Mouse (Mus musculus) heart, adult 2 months (tissue): Measurements from ENCODE around the gene Slamf8. TPM values are rescaled to one million over a fixed set of nuclear protein-coding genes. Genes with fewer than 3 reads are reported as not detected.

Source experiments
- DNase-seq, 2 experiments: peaks; one replicate each; pipeline ENCODE4 v3.0.0; 2021
- H3K27ac ChIP-seq: fragments of 200-600 bp; 2 replicates; pipeline ENCODE4 v1.8.1; 2022
- H3K27me3 ChIP-seq: fragments of 200-500 bp; 2 replicates; pipeline ENCODE4 v1.6.1; 2012; ENCODE audit warnings: mild to moderate bottlenecking, low read length, inconsistent platforms, mixed read lengths; ENCODE audit not compliant: control insufficient read depth, insufficient read depth
- H3K36me3 ChIP-seq: fragments of 200-500 bp; 2 replicates; pipeline ENCODE4 v1.6.1; 2012; ENCODE audit warnings: low read length, inconsistent platforms; ENCODE audit not compliant: control insufficient read depth, insufficient read depth
- H3K4me1 ChIP-seq: fragments of 200-500 bp; 2 replicates; pipeline ENCODE4 v1.6.1; 2011; ENCODE audit warnings: low read length; ENCODE audit not compliant: control insufficient read depth, insufficient read depth
- H3K4me3 ChIP-seq: fragments of 200-600 bp; 2 replicates; pipeline ENCODE4 v1.8.1; 2022
- H3K79me2 ChIP-seq: fragments of 200-500 bp; replicated peaks from 2 replicates; pipeline ENCODE4 v1.6.1; 2012; ENCODE audit warnings: mild to moderate bottlenecking, inconsistent platforms, low read length, moderate library complexity, mixed read lengths; ENCODE audit not compliant: control insufficient read depth, insufficient read depth
- H3K9ac ChIP-seq: fragments of 200-500 bp; 2 replicates; pipeline ENCODE4 v1.6.1; 2012; ENCODE audit warnings: low read depth, mild to moderate bottlenecking, control low read depth, inconsistent platforms, low read length, mixed read lengths
- CTCF ChIP-seq: fragments of 200-600 bp; IDR thresholded peaks from 2 replicates; pipeline ENCODE4 v1.8.1; 2022; ENCODE audit warnings: antibody characterized with exemption, mild to moderate bottlenecking, moderate library complexity
- EP300 ChIP-seq: fragments of 200-500 bp; IDR thresholded peaks from 2 replicates; pipeline ENCODE4 v1.6.1; 2011; ENCODE audit warnings: low read depth, low read length, control low read depth; ENCODE audit not compliant: insufficient read depth
- POLR2A ChIP-seq: fragments of 200-500 bp; IDR thresholded peaks from 2 replicates; pipeline ENCODE4 v1.6.1; 2011; ENCODE audit warnings: mild to moderate bottlenecking, low read depth, low read length, control low read depth; ENCODE audit not compliant: insufficient read depth
- WGBS: fragments of 180-500 bp; shearing (Covaris S2); methylation state at CpG from one replicate; pipeline ENCODE4 v1.1.7; 2018; 5-methylcytosine and 5-hydroxymethylcytosine counted together
- intact Hi-C: fragments of 180-260 bp; cut with DNase I; formaldehyde crosslinking; loops from one replicate; pipeline ENCODE4 v1.15.1; 2025
- polyA plus RNA-seq: library from polyadenylated mRNA; depleted of rRNA; stranded (reverse); fragments of >200 nt; gene quantifications from 2 replicates; pipeline ENCODE4 v1.2.3, GENCODE M21; 2012
- total RNA-seq, 2 experiments: library from RNA; stranded (reverse); gene quantifications; 2 replicates each; pipeline ENCODE4 v1.2.3; 2021

Gene Slamf8
- total and polyA plus RNA-seq, 3 experiments: 0.30 to 1.3 (median 0.34) TPM

- Histone ChIP-seq H3K9ac (no peak overlapping the region), H3K4me3 (no peak overlapping the region), H3K27me3 (no peaks in the 10 kb centered on the region), H3K79me2 (no peaks in the 10 kb centered on the region), H3K27ac (no peak overlapping the region), H3K4me1 (peaks cover 4% of the 10 kb centered on the region), H3K36me3 (no peaks in the 10 kb centered on the region)
- DNase-seq: no peak
- intact Hi-C loops: no loop called here
- TF ChIP-seq CTCF: no peak
- no peak for TF ChIP-seq POLR2A
- TF ChIP-seq EP300: no peak
- WGBS: 73% methylated on average over 3 of the region's 3 CpGs
Observed at GRCm38 (mm10) chr1:172593321-172593720, 3.0 kb upstream of the Slamf8 start.

- H3K36me3 ChIP-seq: no peaks in the 10 kb centered on the region
- intact Hi-C loops: no loop called here
- H3K4me3 ChIP-seq: no peak overlapping the region
- H3K79me2 ChIP-seq: no peaks in the 10 kb centered on the region
- no peak overlapping the region for H3K9ac ChIP-seq
- no peaks in the 10 kb centered on the region for H3K27me3 ChIP-seq
- DNase-seq: no peak
- TF ChIP-seq CTCF (no peak), EP300 (no peak), POLR2A (no peak)
- H3K4me1 ChIP-seq: peaks cover 5% of the 10 kb centered on the region
- H3K27ac ChIP-seq: no peak overlapping the region
- WGBS: 35% methylated on average over 26 of the region's 26 CpGs
Observed at GRCm38 (mm10) chr1:172585612-172586567, 4.5 kb downstream of the Slamf8 start.

GRCm38 (mm10) chr1:172585026-172585425 is 5.3 kb downstream of the Slamf8 start:
- WGBS: 53% methylated on average over 4 of the region's 4 CpGs
- peaks cover 1% of the 10 kb centered on the region; the same call in 1 of the 2 replicates for H3K4me1 ChIP-seq
- no peak overlapping the region for H3K4me3 ChIP-seq
- no peak for TF ChIP-seq POLR2A
- no peak for TF ChIP-seq CTCF
- no peak for TF ChIP-seq EP300
- no peak overlapping the region for H3K9ac ChIP-seq
- no peak for DNase-seq
- no peaks in the 10 kb centered on the region for H3K36me3 ChIP-seq
- no peaks in the 10 kb centered on the region for H3K79me2 ChIP-seq
- no peak overlapping the region for H3K27ac ChIP-seq
- no peaks in the 10 kb centered on the region for H3K27me3 ChIP-seq
- intact Hi-C loops: no loop called here

- no peaks in the 10 kb centered on the region for H3K36me3 ChIP-seq
- H3K9ac ChIP-seq: no peak overlapping the region
- WGBS: 89% methylated on average over 6 of the region's 6 CpGs
- no peak overlapping the region for H3K4me3 ChIP-seq
- H3K27ac ChIP-seq: no peak overlapping the region
- H3K4me1 ChIP-seq: peaks cover 1% of the 10 kb centered on the region; the same call in 1 of the 2 replicates
- H3K79me2 ChIP-seq: no peaks in the 10 kb centered on the region
- no peak for DNase-seq
- intact Hi-C loops: no loop called here
- H3K27me3 ChIP-seq: no peaks in the 10 kb centered on the region
- TF ChIP-seq POLR2A: no peak
- no peak for TF ChIP-seq EP300
- no peak for TF ChIP-seq CTCF
Observed at GRCm38 (mm10) chr1:172584271-172584670, 6.1 kb downstream of the Slamf8 start.

GRCm38 (mm10) chr1:172582436-172582835 is 7.9 kb downstream of the Slamf8 start:
- DNase-seq: no peak
- intact Hi-C loops: no loop called here
- Histone ChIP-seq H3K27ac (no peak overlapping the region), H3K4me1 (peaks cover 1% of the 10 kb centered on the region; the same call in 1 of the 2 replicates), H3K36me3 (no peaks in the 10 kb centered on the region), H3K9ac (no peak overlapping the region), H3K4me3 (no peak overlapping the region), H3K27me3 (no peaks in the 10 kb centered on the region), H3K79me2 (no peaks in the 10 kb centered on the region)
- 85% methylated on average over 8 of the region's 8 CpGs for WGBS
- TF ChIP-seq CTCF: no peak

- H3K4me1 ChIP-seq: no peaks in the 10 kb centered on the region
- TF ChIP-seq CTCF: no peak
- no peak for TF ChIP-seq POLR2A
- TF ChIP-seq EP300: no peak
- H3K27ac ChIP-seq: no peak overlapping the region
- H3K9ac ChIP-seq: no peak overlapping the region
- H3K27me3 ChIP-seq: no peaks in the 10 kb centered on the region
- intact Hi-C loops: no loop called here
- H3K4me3 ChIP-seq: no peak overlapping the region
- no peaks in the 10 kb centered on the region for H3K79me2 ChIP-seq
- H3K36me3 ChIP-seq: no peaks in the 10 kb centered on the region
- WGBS: 75% methylated on average over 6 of the region's 6 CpGs
- DNase-seq: no peak
Observed at GRCm38 (mm10) chr1:172580116-172580515, 10.3 kb downstream of the Slamf8 start.
